Mouse (Mus musculus) liver, postnatal 0 days (tissue): ENCODE data around the gene Dcaf1.

ENCODE experiments used
- CTCF ChIP-seq: sonication (generic); IDR thresholded peaks from 2 replicates; pipeline ENCODE4 v1.5.1; 2016; ENCODE audit warnings: antibody characterized with exemption, low read depth
- EP300 ChIP-seq: IDR thresholded peaks from 2 replicates; pipeline ENCODE4 v1.6.1; 2016; ENCODE audit warnings: antibody characterized with exemption, low read depth, mild to moderate bottlenecking

DNA sequence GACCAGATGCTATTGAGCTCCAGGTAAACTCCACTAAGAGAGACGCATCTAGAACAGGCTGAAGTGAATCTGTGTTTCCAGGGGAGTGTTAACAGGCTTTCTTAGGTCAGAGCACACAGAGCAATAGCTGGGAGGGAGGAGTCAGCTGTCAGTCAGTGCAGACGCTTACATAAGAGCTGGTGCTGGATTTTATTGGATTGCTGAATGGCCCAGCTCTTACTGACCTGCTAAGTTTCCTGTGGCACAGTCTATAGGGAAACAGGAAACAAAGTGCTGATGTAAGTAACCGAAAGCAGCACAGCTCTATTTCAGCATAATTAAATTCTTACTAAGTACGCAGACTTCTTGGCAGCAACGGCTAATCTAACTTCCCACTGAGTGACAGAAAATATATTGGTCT, 87.0 kb downstream of the Dcaf1 start:
- TF ChIP-seq CTCF: no peak
- TF ChIP-seq EP300: no peak
